Mouse (Mus musculus) right cerebral cortex, adult 18-20 months (tissue): Measurements from ENCODE around the gene Dnah2.

Experiments
- DNase-seq: peaks from one replicate; pipeline ENCODE4 v3.0.0; 2022; ENCODE audit warnings: mixed read lengths

Gene Dnah2

DNA sequence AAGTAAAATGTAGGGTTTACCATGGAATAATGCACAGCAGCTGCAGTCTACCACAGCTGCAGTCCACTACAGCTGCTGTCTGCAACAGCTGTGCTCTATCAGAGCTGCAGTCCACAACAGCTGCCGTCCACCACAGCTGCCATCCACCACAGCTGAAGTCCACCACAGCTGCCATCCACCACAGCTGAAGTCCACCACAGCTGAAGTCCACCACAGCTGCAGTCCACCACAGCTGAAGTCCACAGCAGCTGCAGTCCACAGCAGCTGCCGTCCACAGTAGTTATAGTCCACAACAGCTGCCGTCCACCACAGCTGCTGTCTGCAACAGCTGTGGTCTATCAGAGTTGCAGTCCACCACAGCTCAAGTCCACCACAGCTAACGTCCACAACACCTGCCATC, 89.0 kb downstream of the Dnah2 start:
- DNase-seq: no peak

DNA sequence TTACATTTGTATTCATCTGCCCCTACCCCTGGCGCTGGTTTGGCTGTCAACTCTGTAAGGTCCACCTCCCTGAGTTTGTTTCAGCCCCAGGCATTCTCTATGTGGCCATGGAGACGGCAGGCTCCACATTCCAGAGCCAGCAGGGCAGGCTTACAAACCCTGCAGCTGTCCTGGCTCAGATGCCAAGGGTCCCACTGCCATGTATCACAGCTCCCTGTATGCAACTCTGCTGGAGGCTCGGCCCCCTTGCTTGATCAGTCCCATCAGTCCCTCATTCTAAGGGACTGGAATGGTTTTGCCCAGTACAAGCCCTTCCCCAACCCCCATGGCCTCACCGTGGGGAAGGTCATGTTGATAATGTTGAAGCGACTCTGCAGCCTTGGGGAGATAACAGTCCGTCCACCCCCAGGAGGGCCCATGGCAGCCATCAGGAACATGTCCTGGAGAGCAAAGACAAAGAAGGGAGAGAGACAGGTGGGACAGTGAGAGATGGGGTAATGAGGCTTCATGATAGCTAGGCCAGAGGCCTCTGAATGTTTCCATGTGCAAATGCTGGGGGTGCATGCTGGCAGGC, 91.8 kb downstream of the Dnah2 start:
- DNase-seq: no peak

DNA sequence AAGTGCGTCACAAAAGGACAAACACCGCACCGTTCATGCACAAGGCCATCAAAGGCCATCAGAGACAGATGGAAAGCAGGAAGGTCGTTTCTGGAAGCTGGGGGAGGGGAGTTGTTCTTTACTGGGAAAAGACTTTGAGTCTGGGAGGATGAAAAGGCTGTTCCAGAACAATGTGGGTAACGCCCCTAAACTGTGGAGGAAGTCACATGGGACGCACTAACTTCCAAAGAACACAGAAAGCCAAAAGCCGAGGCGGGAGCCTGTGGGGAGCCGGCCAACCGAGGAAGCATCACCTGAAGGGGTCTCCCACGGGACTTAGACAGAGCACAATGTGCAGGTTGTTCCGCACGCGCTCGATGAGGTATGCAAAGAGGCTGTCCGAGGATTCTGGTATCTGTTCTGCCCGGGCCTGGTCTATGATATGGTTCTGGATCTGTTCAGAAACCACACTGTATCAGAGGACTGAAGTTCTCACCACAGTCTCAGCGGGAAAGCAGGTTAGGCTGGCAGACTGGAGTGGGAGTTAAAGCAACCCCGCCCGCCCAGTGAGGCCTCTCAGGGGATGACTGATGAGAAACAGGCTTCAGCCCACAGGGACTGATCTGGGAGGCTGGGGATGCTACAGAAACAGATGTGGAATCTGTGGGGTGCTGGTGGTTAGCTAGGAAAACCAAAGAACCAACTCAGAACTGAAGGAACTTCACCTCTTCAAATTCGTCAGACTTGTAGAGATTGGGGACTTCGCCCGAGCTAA, 96.6 kb downstream of the Dnah2 start:
- peak; percentile 23 for DNase-seq

DNA sequence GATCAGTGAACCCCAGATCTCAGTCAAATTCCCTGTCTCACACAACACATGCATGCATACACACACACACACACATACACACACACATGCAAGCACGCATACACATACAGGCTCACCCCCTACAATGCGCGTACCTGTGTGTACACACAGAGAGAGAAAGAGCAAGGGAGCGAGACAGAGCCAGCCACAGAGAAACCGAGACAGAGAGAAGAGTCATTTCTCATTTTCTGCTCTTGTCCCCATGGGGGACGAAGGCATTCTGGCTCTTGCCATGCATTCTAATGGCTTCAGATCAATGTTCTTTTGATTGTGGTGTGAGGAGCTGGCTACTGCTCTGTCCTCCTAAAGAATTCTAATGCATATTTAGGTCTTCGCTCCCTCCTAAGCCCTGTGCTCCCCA, 101.6 kb downstream of the Dnah2 start:
- no peak for DNase-seq

DNA sequence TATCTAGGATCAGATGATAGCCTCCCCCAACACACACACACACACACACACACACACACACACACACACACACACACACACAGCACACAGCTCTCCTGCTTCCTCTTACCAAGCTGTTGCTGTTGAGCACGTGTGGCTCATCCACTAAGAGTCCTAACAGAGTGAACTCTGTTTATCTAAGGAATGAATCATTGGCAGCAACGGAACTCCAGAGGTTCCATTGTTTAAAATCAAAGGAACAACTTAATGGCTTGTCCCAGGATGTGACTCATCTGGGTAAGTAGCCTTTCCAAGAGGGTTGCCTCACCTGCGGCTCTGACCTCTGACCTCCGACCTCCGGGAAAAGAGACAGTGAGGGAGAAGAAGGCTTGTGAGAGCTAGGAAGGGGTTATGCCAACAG, 105.6 kb downstream of the Dnah2 start:
- no peak for DNase-seq

DNA sequence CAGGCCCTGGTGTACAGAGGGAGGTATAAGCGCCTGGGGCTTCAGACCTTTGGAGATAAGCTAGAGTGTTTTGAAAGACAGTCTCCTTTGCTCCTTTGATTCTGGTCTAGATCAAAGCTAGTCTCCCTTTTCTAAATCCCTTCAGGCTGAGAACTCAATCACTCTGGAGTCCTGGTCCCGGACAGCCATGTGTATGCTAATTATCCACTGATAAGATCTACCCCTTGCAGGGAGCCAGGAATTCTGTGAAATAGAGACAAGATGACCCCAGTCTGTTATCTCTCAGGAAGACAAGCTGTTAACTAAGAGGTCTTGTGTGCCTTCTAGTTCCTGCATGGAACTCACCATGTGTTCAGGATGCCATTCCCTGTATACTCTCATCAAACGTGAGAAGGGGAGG, 111.6 kb downstream of the Dnah2 start:
- no peak for DNase-seq

DNA sequence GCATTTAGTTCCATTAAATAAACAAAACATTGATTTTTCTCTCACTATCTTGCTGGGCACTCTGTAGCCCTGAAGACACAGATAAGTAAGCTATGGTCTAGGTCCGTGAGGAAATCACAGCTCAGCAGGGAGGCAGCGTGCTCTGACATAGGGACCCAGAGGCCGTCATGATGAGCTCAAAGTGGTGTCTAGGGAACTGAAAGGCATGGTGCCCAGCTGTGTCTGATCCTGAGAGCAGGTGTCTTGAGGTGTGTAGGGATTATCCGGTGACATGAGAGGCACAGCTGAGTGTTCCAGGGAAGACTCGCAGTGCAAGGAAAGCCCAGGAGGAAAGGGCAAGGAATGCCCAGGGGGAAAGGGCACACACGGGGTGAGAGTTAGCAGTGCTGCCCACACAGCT, 115.7 kb downstream of the Dnah2 start:
- no peak for DNase-seq

DNA sequence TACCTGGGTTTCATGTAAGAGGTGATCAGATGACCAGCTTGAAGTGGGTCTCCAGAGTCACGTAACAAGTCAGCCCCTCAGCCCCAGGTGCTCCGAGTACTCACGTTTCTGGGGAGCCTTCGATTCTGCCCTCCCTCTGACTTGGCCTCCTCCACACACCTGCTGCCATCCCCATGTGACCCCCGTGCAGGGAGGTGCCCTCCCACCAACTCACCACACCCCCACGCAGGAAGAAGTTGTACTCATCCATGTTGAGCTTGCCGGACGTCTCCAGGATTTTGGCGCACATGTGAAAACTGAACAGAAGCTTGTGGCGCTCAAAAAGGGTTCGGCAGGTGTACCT, 116.3 kb downstream of the Dnah2 start:
- DNase-seq: no peak

DNA sequence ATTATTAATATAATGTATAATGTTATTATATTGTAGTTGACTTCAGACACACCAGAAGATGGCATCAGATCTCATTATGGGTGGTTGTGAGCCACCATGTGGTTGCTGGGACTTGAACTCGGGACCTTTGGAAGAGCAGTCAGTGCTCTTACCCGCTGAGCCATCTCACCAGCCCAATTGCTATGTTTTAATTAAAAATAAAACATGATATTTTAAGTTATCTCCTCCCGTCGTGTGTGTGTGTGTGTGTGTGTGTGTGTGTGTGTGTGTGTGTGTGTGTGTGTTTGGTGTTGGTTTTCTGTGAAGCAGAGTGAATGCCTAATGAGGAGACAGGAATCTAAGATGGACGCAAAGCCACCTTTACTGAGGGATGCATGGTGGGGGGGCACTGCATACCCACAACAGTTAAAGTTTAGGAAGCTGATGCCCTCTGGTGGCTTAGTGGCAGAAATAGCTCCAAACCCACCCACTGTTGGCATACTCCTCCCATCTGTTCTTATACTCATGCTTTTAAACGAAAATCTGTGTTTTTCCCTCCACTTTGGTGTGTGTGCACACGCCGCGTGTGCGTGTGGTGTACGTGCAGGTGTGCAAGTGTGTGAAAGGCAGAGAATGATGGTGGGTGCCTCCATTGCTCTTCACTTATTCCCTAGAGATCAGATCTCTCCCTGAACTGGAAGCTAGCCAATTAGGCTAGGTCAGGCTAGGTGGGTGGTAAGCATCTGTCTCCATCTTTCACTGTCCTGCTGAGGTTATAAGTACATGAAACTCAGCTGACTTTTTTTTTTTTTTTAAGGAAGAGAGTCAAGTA, 116.9 kb downstream of the Dnah2 start:
- DNase-seq: peak; percentile 81

DNA sequence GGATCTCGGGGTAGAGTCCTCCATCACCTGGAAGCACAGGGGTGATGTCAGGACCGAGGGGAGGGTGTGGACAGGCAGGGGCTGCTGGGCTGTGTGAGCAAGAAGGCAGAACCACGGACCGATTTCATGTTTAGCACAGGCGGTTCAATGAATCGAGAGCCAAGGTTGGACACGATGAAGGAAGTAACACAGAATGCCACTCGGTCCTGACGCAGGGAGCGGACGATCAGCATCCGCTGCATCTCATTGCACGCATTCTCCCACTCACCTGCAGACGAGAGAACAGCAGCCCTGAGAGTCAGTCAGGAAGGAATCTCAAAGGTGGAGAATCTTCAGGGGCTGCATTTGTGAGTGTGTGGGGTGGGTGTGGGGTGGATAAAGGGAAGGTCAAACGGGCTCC, 118.3 kb downstream of the Dnah2 start:
- no peak for DNase-seq

DNA sequence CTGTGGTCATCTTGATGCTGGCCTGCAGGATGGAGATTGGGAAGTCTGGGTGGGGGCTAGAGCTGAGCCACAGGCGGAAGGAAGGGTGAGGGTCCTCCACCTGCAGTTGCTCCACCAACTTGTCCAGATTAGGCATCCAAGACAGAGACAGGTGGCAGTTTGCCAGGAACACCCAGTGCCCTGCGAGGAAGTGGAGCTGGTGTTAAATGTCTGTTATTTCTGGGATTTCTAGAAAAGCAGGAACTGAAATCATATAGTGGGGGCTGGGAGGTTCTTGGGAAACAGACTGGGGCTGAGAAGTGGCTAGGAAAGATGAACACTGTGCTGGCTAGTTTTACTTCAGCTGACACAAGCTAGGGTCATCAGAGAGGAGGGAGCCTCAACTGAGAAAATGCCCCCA, 119.6 kb downstream of the Dnah2 start:
- no peak for DNase-seq

DNA sequence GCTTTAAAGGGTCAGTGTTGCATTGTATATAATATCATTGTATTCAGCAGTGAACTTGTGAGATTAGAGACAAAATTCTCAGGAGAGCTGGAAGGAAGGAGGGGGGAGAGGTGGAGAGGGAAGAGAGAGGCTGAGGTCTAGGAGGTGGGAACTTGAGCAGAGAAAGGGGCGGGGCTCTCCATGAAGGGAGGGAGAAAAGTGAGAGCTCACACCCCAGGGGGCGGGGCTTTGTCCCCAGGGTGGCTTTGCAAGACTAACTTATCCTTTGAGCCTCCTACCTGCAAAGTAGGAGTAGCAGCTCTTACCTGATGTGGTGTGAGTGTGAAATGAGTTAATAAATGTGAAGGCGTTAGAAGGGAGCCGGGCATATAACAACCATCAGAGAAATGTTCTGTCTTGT, 120.2 kb downstream of the Dnah2 start:
- DNase-seq: no peak

DNA sequence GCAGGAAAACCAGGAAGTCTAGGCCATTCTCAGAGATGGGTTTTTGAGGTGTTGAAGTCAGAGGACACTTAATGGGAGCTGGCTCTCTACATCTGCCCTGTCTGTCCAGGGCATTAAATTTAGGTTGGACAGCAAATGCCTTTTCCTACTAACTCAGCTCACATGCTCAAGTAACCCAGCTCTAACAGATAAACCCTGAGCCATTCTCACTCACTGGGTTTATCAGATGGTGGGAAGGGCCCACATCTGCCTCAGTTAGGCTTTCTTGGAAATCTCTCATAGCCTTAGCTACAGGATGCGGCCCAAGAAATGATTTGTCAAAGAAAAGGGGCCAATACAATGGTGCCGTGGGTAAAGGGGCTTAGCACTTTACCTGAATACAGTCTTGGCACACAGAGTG, 122.7 kb downstream of the Dnah2 start:
- no peak for DNase-seq

DNA sequence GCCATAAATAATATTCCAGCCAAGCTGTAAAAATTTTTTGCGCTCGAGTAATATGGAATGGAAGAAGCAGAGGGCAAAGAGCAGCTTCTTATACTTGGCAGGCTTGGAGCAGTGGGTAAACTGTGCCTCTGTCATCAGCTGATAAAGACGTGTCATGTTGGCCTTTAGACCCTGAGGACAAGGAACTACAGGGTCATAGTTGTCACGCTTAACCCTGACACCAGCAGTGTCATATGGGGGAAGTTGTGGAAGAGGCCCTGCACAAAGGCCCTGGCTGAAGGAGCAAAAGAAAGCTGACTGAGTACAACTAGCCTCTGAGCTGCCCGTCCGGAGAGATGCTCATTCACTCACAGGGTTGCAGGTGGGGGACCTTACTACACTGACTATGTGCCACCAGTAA, 125.0 kb downstream of the Dnah2 start:
- DNase-seq: no peak

DNA sequence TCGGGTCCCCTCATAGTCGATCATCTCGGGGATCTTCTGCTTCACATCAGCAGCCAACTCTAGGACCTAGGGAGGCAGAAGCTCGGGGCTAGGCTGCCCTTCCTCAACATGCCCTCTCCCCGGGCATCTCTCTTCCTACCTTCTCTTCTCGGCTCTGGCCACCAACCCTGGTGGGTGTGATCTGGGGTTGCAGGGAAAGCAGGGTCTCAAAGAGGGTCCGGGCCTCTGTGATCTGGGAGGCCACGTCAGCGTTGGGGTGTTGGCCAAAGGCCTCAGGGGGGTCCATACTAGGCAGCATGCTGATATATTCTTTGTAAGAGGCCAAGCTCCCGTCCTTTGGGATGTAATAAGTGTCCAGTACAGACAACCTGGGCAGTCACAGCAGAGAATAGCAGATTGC, 126.1 kb downstream of the Dnah2 start:
- DNase-seq: no peak

DNA sequence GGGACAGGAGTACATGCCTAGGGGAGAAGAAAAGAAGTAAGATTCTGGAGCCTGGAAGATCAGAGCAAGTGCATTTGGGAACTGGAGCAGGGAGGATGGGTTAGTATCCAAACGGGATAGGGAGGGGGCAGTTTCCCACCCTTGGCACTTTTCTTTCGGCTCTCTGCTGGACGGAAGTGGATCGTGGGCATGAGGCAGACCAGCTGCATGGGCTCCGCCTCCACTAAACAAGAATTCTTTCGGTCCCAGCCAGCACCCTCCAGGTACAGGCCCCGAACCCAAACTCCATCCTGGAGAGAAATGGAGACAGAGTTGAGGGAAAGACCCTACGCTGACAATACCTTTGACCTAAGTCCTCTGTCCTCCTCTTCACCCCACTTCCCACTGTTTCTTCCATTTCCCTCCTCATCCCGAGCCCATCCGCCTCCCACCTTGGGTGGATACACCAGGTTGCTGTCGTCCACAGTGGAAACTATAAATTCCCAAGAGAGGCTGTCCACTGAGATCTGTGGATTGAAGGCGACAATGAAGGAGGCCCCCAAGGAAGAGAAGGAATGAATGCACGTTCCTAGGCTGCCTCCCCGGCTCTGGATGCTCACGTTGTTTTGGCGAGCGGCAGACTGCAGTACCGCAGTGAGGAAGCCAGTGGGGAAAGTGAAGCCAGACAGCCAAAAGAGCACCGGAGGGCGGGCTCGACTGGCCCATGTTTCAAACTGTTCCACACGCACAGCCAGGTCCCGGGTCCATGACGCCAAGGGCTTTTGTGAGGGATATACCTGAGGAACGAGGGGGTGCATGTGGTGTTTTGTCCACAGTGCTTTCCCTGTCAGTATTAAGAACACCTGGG, 127.6 kb downstream of the Dnah2 start:
- no peak for DNase-seq

DNA sequence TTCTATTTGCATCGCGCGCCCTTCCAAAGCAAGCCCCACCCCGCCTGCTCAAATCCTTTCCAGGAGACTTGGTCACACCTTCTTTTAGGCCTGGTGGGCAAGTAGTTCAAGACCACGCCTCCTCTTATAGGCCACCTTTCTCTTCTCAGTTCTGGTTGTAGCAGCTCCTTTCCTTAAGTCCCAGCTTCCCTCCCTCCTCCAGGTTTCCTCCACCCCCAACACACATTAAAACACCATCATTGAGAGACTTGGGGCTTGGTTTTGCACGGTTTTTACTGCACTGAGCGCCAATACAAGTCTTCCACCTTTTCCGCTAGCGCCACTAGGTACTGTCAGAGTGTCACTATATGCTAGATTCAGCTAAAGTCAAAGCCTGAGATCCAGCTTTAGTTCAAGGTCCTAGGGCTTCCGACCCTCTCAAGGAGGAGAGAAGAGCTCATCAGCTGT, 128.3 kb downstream of the Dnah2 start:
- no peak for DNase-seq

DNA sequence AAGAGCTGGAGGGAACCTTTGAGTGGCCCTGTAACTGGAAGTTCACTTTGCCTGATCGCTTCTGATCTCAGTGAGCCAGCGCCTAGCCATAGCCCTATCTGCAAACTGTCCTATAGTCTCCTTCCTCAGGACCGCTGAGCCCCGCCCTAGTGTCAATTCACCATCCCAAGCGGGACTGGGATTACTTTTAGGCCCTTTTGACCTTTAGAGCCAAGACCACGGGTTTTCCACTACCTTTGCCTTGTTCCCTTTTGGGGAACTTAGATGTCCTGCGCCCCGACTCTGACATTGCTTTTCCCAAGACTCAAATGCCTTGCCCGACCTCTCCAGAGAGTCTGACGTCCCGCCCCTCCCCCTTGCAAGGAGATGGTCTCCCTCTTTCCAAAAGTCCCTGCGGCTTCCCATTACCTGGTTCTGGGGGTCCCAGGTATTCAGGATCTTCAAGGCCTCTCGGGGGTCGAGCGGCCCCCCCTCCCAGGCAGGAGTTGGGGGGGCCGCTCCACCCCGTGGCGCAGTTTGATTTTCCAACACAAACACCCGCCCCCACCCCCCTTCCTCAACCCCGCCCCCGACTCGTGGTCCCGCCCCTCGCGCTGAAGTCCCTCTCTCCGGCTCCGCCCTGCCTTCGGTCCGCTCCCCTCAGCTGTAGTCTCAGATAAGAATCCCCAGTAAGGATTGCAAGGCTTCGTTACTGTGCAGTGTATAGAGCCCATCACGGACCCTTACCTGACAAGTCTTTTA, 128.9 kb downstream of the Dnah2 start:
- no peak for DNase-seq

DNA sequence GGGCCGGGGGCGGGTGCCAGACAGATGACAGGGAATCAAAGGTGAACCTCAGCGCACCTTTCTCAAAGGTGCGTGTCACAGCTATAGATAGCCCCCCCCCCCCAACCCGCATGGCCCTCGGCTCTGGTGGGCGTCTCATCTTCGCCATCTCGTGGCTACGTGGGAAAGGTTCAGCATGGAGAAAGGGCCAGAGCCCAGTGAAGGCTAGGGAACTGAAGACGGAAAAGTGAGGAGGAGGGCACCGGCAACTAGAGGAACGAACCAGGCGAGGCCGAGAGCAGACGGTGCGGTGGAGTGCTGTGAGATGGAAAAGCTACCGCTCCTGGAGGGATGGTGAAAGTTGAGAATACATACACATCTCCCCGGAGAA, 129.5 kb downstream of the Dnah2 start:
- DNase-seq: no peak

DNA sequence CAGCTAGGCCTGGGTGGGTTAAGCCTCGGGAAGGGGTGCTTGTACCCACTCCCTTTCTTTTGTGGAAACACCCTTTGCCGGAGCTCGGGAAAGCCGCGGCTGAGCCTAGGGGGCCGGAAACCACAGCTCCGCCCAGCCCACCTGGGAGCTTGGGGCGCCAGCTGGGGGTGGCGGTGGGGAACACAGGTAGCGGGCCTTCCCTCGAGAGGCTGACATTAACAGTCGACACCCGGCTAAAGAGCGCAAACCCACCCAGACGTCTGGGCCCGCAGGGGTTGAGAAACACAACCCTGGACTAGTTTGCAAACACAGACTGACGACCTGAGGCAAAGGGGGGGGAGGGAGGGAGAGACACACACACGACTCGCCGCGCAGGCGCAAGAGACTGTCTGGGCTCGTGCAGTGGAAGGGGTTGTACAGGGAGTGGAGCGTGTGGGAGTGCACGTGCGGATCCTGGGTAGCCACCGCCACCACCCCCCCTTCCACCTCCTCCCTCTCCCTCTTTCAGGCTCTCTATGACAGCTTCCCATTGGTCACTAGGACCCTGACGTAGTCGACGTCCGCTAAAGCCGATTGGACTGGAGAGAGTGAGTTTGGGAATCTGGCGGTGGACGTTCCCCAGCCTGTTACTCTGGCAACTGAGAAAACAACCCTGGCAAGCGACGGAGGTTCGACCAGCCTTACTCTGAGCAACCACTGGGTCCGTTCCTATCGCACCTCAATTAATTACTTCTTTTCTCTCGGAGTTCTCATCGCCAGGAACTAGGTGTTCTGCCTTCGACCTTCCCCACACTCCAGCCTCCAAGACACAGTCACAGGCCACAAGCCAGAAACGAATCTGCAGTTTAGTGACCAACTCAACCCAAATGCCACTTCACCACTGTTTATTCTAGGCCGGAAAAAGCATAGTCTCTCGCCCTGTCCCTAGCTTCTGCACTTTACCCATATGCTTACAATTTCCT, 130.1 kb downstream of the Dnah2 start:
- peak; percentile 94 for DNase-seq
